Mouse (Mus musculus) right cerebral cortex, postnatal 36 days (tissue): Measurements from ENCODE around the gene Rnf43.
A peak's percentile ranks its signal among the peaks of the same experiment; 100 is the strongest.

Experiments used
- DNase-seq, 2 experiments: peaks; one replicate each; pipeline ENCODE4 v3.0.0; 2022; ENCODE audit warnings: low spot score in 2 of 2, mixed read lengths in 1 of 2

The Rnf43 gene

GRCm38 (mm10) chr11:87759609-87760005 is 97.1 kb downstream of the Rnf43 start:
- no peak for DNase-seq

GRCm38 (mm10) chr11:87760301-87761081 is 98.0 kb downstream of the Rnf43 start, which contains the start of gene Tspoap1:
TSS of gene Tspoap1 (plus strand) at chr11:87760541.
- peak in 1 of 2 experiments; percentile 68 for DNase-seq

- no peak for DNase-seq
Measured at GRCm38 (mm10) chr11:87761181-87761721, 98.7 kb downstream of the Rnf43 start.

- no peak for DNase-seq
Measured at GRCm38 (mm10) chr11:87761806-87762701, 99.5 kb downstream of the Rnf43 start.

GRCm38 (mm10) chr11:87762702-87763385 is 100.3 kb downstream of the Rnf43 start:
- peak in 1 of 2 experiments; percentile 36 for DNase-seq

- peak; percentile 84 to 87 for DNase-seq
Measured at GRCm38 (mm10) chr11:87763511-87763987, 101.0 kb downstream of the Rnf43 start.

GRCm38 (mm10) chr11:87763988-87764876 is 101.7 kb downstream of the Rnf43 start:
- peak in 1 of 2 experiments; percentile 25 for DNase-seq

- no peak for DNase-seq
Measured at GRCm38 (mm10) chr11:87768745-87769144, 106.2 kb downstream of the Rnf43 start.

- no peak for DNase-seq
Measured at GRCm38 (mm10) chr11:87770989-87771388, 108.5 kb downstream of the Rnf43 start.

- DNase-seq, result no peak
Measured at GRCm38 (mm10) chr11:87772354-87772753, 109.8 kb downstream of the Rnf43 start.

GRCm38 (mm10) chr11:87778100-87778765 is 115.7 kb downstream of the Rnf43 start:
- peak in 1 of 2 experiments; percentile 49 for DNase-seq

GRCm38 (mm10) chr11:87778915-87779314 is 116.4 kb downstream of the Rnf43 start:
- DNase-seq, result no peak

GRCm38 (mm10) chr11:87779392-87779791 is 116.9 kb downstream of the Rnf43 start:
- no peak for DNase-seq

GRCm38 (mm10) chr11:87780130-87780529 is 117.6 kb downstream of the Rnf43 start:
- no peak for DNase-seq
